Mouse (Mus musculus) bone marrow, adult 2 months (tissue): ENCODE measurements around the gene Cds1. TPM values are rescaled to one million over a fixed set of nuclear protein-coding genes. Genes with fewer than 3 reads are reported as not detected.
"Not testable (repeated sequence)": the region's sequence is repeated elsewhere in the genome, so short reads cannot be mapped to it uniquely, and the experiment has no call there.

ENCODE experiments used
- H3K27ac ChIP-seq: fragments of 200-500 bp; 2 replicates; pipeline ENCODE4 v1.5.1; 2012; ENCODE audit warnings: low read depth, mild to moderate bottlenecking, control low read depth, inconsistent platforms, low read length; ENCODE audit not compliant: control insufficient read depth, poor library complexity, insufficient read depth
- H3K4me1 ChIP-seq: fragments of 200-500 bp; 2 replicates; pipeline ENCODE4 v1.6.1; 2011; ENCODE audit warnings: low read length; ENCODE audit not compliant: control insufficient read depth, insufficient read depth
- H3K4me3 ChIP-seq: fragments of 200-500 bp; replicated peaks from 2 replicates; pipeline ENCODE3; 2011; ENCODE audit warnings: mild to moderate bottlenecking, low read depth, low read length, control low read depth; ENCODE audit not compliant: control insufficient read depth
- CTCF ChIP-seq: fragments of 200-500 bp; IDR thresholded peaks from 2 replicates; pipeline ENCODE4 v1.5.1; 2011; ENCODE audit warnings: low read length, control low read depth; ENCODE audit not compliant: control insufficient read depth, insufficient read depth
- POLR2A ChIP-seq: fragments of 200-500 bp; IDR thresholded peaks from 2 replicates; pipeline ENCODE4 v1.6.1; 2011; ENCODE audit warnings: low read depth, mild to moderate bottlenecking, control low read depth, low read length, borderline replicate concordance; ENCODE audit not compliant: control insufficient read depth
- WGBS: fragments of 180-500 bp; shearing (Covaris S2); methylation state at CpG from one replicate; pipeline ENCODE4 v1.1.7; 2018; 5-methylcytosine and 5-hydroxymethylcytosine counted together
- polyA plus RNA-seq: library from polyadenylated mRNA; stranded (reverse); fragments of >200 nt; gene quantifications from 2 replicates; pipeline ENCODE4 v1.2.4, GENCODE M21; 2011; ENCODE audit warnings: low replicate concordance; ENCODE audit not compliant: missing spikeins, insufficient read depth, insufficient read length

Cds1 gene
- polyA plus RNA-seq, 1 experiment: 1.5 TPM

- WGBS: 89% methylated on average over 11 of the region's 11 CpGs
- TF ChIP-seq POLR2A: no peak
- TF ChIP-seq CTCF: no peak
- H3K27ac ChIP-seq: no peak overlapping the region
- no peak overlapping the region for H3K4me3 ChIP-seq
- no peaks in the 10 kb centered on the region for H3K4me1 ChIP-seq
Measured at GRCm38 (mm10) chr5:101836221-101836620, 71.3 kb downstream of the Cds1 start.

DNA sequence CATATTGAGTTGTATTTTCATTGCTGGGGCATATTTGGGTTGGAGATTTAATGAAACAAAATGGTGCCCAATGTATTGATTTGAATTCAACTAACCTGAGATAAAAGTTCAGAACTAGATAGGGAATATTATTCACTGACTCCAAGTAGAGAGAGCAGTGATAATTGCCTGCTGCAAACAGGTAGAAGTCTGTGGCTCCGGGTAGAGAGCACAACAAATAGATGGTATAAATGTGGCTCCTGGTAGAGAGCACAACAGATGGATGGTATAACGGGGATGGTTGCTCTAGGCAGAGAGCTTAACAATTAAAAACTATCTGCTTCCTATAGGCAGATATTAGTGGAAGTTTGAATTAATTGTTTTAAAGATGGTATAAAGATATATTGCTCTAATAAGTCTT, 72.7 kb downstream of the Cds1 start:
- WGBS: 87% methylated on average over 2 of the region's 2 CpGs
- H3K4me3 ChIP-seq, H3K4me1 ChIP-seq, H3K27ac ChIP-seq: not testable (repeated sequence)

DNA sequence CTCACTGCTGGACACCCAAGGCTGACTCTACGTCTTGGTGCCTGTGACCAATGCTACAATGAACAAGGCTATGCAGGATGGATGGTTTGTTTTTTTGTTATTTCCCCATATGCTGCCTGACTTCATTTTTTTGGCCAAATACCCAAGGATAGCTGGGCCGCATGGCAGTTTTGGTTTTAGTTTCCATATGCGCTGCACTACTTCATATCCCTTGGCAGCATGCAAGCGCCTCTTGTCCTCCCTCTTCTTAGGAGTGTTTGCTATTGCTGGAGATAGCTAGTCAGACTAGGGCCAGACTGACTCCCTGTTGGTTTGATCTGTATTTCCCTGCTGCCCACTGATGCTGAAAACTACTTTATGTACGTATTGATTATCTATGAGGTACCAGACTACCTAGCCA, 75.5 kb downstream of the Cds1 start:
- WGBS: 93% methylated on average over 5 of the region's 5 CpGs
- no peak overlapping the region for H3K4me3 ChIP-seq
- no peaks in the 10 kb centered on the region for H3K4me1 ChIP-seq
- no peak overlapping the region for H3K27ac ChIP-seq
- no peak for TF ChIP-seq CTCF
- TF ChIP-seq POLR2A: no peak

- Histone ChIP-seq H3K4me3 (no peak overlapping the region), H3K27ac (no peak overlapping the region), H3K4me1 (no peaks in the 10 kb centered on the region)
- WGBS: 92% methylated on average over 14 of the region's 14 CpGs
- TF ChIP-seq CTCF (no peak), POLR2A (no peak)
Measured at GRCm38 (mm10) chr5:101845011-101845410, 80.1 kb downstream of the Cds1 start.

- TF ChIP-seq POLR2A (no peak), CTCF (no peak)
- WGBS: 91% methylated on average over 8 of the region's 8 CpGs
- Histone ChIP-seq H3K4me3 (no peak overlapping the region), H3K27ac (no peak overlapping the region), H3K4me1 (no peaks in the 10 kb centered on the region)
Measured at GRCm38 (mm10) chr5:101845930-101846329, 81.0 kb downstream of the Cds1 start.

DNA sequence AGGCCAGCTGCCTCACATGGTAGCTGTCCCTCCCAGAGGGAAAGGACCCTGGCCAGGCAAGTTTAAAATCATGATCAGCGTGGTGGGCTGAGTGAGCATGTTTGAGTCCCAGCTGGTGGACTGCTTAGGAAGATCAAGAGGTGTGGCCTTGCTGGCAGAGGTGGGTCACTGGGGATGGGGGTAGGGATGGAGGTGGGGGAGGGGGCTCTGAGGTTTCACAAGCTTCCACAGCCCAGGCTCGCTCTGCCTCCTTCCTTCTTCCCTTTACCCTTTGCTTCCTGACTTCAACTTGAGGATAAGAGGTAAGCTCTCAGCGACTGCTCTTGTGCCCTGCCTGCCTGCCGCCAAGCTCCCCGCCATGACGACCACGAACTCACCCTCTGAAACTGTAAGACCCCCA, 82.4 kb downstream of the Cds1 start:
- Histone ChIP-seq H3K27ac (no peak overlapping the region), H3K4me3 (no peak overlapping the region), H3K4me1 (no peaks in the 10 kb centered on the region)
- 86% methylated on average over 7 of the region's 7 CpGs for WGBS
- TF ChIP-seq POLR2A: no peak
- TF ChIP-seq CTCF: no peak

DNA sequence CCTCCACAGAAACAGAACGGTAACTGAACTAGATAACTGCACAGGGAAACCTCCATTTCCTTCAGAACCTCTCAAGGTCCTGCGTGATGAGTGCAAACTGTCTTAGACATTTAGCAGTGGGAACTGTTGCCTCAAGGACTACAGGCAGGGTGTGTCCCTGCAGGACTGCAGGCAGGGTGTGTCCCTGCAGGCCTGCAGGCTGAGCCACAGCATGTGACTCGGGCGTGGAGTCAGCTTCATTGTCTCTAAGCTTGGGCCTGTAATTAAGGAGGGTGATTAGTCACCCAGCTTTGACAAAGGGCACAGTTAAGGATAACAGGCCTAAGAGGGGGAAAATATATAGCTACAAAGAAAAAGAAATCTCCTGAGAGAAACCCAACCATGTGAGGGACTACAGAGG, 82.8 kb downstream of the Cds1 start:
- WGBS: 80% methylated on average over 4 of the region's 4 CpGs
- H3K4me3 ChIP-seq: no peak overlapping the region
- no peaks in the 10 kb centered on the region for H3K4me1 ChIP-seq
- H3K27ac ChIP-seq: no peak overlapping the region
- TF ChIP-seq POLR2A (no peak), CTCF (no peak)

DNA sequence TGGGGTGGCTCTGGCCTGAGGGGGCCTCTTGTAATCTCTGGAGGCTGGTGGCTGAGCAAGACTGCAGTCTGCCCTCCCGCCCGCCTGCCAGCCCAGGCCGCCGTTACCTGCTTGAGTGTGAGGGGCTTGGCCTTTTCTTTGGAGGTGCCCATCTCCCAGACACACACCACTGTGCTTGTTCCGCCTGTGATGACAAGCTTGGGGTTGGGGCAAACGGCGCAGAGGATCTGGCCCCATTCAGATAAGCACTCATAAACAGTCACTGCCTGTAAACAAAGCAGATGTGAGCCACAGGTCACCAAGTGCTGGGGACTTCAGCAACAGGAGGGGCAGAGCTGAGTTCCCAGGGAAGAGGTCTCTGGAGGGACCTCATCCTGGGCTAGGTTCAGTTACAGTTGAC, 86.2 kb downstream of the Cds1 start:
- TF ChIP-seq CTCF (no peak), POLR2A (no peak)
- 72% methylated on average over 7 of the region's 7 CpGs for WGBS
- no peaks in the 10 kb centered on the region for H3K4me1 ChIP-seq
- H3K27ac ChIP-seq: no peak overlapping the region
- H3K4me3 ChIP-seq: no peak overlapping the region

- 94% methylated on average over 21 of the region's 21 CpGs for WGBS
- no peak overlapping the region for H3K27ac ChIP-seq
- H3K4me3 ChIP-seq: no peak overlapping the region
- TF ChIP-seq CTCF: no peak
- no peak for TF ChIP-seq POLR2A
- no peaks in the 10 kb centered on the region for H3K4me1 ChIP-seq
Measured at GRCm38 (mm10) chr5:101852116-101852680, 87.3 kb downstream of the Cds1 start.
